Mouse (Mus musculus) hindbrain, embryonic 16.5 days (tissue): ENCODE data around the gene Olfr497. TPM values are rescaled to one million over a fixed set of nuclear protein-coding genes. Genes with fewer than 3 reads are reported as not detected.

Experiments
- ATAC-seq: fragments of 200-750 bp; cut with Nextera tagmentation; 2 replicates; pipeline ENCODE4 v1.8.0; 2017; ENCODE audit warnings: moderate TSS enrichment, moderate library complexity
- H3K27ac ChIP-seq: fragments of 300-500 bp; sonication (generic); 2 replicates; pipeline ENCODE4 v1.5.1; 2014; ENCODE audit warnings: low read depth, mild to moderate bottlenecking, control low read depth, low read length, moderate library complexity
- H3K27me3 ChIP-seq: fragments of 300-500 bp; sonication (generic); replicated peaks from 2 replicates; pipeline ENCODE4 v1.6.1; 2014; ENCODE audit warnings: low read length; ENCODE audit not compliant: control insufficient read depth, insufficient read depth
- H3K36me3 ChIP-seq: fragments of 300-500 bp; sonication (generic); 2 replicates; pipeline ENCODE4 v1.6.1; 2014; ENCODE audit warnings: mild to moderate bottlenecking, low read length, moderate library complexity, mixed read lengths; ENCODE audit not compliant: control insufficient read depth, insufficient read depth
- H3K4me1 ChIP-seq: fragments of 300-500 bp; sonication (generic); 2 replicates; pipeline ENCODE4 v1.6.1; 2014; ENCODE audit warnings: low read depth, low read length; ENCODE audit not compliant: control insufficient read depth, insufficient read depth
- H3K4me2 ChIP-seq: fragments of 300-500 bp; sonication (generic); 2 replicates; pipeline ENCODE4 v1.6.1; 2014; ENCODE audit warnings: mild to moderate bottlenecking, low read length, control low read depth, moderate library complexity
- H3K4me3 ChIP-seq: fragments of 300-500 bp; sonication (generic); 2 replicates; pipeline ENCODE4 v1.5.1; 2014; ENCODE audit warnings: mild to moderate bottlenecking, low read length, control low read depth, moderate library complexity
- H3K9ac ChIP-seq: fragments of 300-500 bp; sonication (generic); 2 replicates; pipeline ENCODE4 v1.6.1; 2014; ENCODE audit warnings: low read depth, mild to moderate bottlenecking, control low read depth, low read length, moderate library complexity
- H3K9me3 ChIP-seq: fragments of 300-500 bp; sonication (generic); 2 replicates; pipeline ENCODE4 v1.6.1; 2014; ENCODE audit warnings: mild to moderate bottlenecking, low read length, moderate library complexity; ENCODE audit not compliant: control insufficient read depth
- WGBS: fragments of 180-500 bp; shearing (Covaris S2); extraction: QIAGEN DNeasy Blood & Tissue Kit; methylation state at CpG from one replicate; pipeline ENCODE4 v1.1.7; 2014; 5-methylcytosine and 5-hydroxymethylcytosine counted together
- polyA plus RNA-seq: library from polyadenylated mRNA; unstranded; fragments of >200 nt; fragmentation: Nextera tagmentation; extraction: Ambion mirVana; gene quantifications from 2 replicates; pipeline ENCODE4 v1.2.1, GENCODE M21; 2015

Gene Olfr497
- polyA plus RNA-seq: not detected in 2 replicates

DNA sequence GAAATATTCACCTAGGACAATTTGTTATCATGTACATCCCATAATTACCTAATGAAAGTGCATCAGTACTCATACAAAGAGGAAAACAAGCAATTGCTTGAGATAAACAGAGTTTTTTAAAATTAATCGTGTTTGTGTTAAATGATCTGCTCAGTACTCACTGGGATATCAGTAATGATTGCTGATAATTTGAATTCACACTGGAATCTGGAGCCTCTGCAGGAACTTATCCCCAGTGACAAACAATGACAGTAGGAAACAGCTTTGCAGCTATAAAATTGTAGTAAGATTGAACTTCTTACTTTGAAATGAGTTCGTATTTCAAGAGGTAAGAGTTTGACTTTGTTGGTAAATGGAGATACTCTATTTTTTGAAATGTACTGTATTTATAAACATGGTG, at the start of gene Olfr497:
Gene Olfr497, plus strand, starts transcription at position 301 of the 400 bp plus-strand sequence.
- H3K27me3 ChIP-seq: no peaks in the 10 kb centered on the region
- WGBS: 88% methylated on average over 2 of the region's 2 CpGs

DNA sequence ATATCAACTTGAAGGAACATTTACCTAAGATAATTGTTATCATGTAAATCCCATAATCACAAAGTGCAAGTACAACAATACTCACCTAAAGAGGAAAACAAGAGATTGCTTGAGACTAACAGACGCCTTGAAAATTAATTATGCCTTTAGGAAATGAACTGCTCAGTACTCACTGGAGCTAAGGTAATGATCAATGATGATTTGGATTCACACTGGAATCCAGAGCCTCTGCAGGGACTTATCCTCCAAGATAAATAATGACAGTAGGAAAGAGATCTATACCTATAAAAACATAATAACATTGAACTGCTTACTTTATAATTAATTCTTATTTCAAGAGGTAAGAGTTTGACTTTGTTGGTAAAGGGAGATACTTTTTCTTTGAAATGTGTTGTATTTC, 27.4 kb upstream of the Olfr497 start, which contains the start of gene Olfr495:
Gene Olfr495, plus strand, starts transcription at position 301 of the 400 bp plus-strand sequence.
- no peak within 1 kb of the TSS for H3K4me3 ChIP-seq
- 77% methylated on average over 1 of the region's 1 CpGs for WGBS
- H3K4me2 ChIP-seq: no peak within 1 kb of the TSS
- H3K4me1 ChIP-seq: no peaks in the 10 kb centered on the region
- no peak for ATAC-seq
- H3K27ac ChIP-seq: no peak within 1 kb of the TSS
- no peaks in the 10 kb centered on the region for H3K36me3 ChIP-seq
- no peaks in the 10 kb centered on the region for H3K9me3 ChIP-seq
- H3K9ac ChIP-seq: no peak within 1 kb of the TSS
- no peaks in the 10 kb centered on the region for H3K27me3 ChIP-seq

More for the DNA sequence above, at the start of gene Olfr497:
- Histone ChIP-seq H3K36me3 (no peaks in the 10 kb centered on the region), H3K9ac (no peak within 1 kb of the TSS), H3K4me3 (no peak within 1 kb of the TSS), H3K9me3 (no peaks in the 10 kb centered on the region), H3K4me2 (no peak within 1 kb of the TSS), H3K4me1 (no peaks in the 10 kb centered on the region), H3K27ac (no peak within 1 kb of the TSS)
- ATAC-seq: no peak

DNA sequence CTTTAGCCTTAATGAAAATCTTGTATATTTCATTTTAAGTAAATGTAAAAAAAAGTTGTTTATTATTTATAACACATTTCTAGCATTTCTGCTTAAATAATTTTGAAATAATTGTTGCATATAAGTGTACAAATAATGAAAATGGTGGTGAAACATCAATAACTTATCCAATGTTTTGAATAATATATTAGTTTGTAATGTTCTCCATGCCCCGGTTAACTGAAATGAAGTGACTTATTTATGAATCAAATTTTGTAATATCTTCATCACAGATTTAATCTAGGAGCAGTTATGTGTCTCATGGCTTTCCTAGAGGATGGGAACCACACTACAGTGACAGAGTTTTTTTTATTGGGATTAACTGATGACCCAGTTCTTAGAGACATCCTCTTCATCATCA, 44.8 kb downstream of the Olfr497 start, which contains the start of gene Olfr498:
Gene Olfr498, plus strand, starts transcription at position 301 of the 400 bp plus-strand sequence.
- Histone ChIP-seq H3K27ac (no peak within 1 kb of the TSS), H3K4me2 (no peak within 1 kb of the TSS), H3K9me3 (no peaks in the 10 kb centered on the region), H3K27me3 (no peaks in the 10 kb centered on the region), H3K4me3 (no peak within 1 kb of the TSS), H3K36me3 (no peaks in the 10 kb centered on the region), H3K9ac (no peak within 1 kb of the TSS), H3K4me1 (no peaks in the 10 kb centered on the region)
- 93% methylated on average over 1 of the region's 1 CpGs for WGBS
- no peak for ATAC-seq

Other genes with a start within 250 kb of the Olfr497 start
- not detected in 2 replicates for gene Olfr486, start 247.7 kb upstream of the Olfr497 start, polyA plus RNA-seq
- gene Olfr487, start 205.8 kb upstream of the Olfr497 start, polyA plus RNA-seq: not detected in 2 replicates
- not detected in 2 replicates for gene Olfr488, start 162.1 kb upstream of the Olfr497 start, polyA plus RNA-seq
- gene Olfr490, start 131.5 kb upstream of the Olfr497 start, polyA plus RNA-seq: not detected in 2 replicates
- gene Olfr491, start 107.0 kb upstream of the Olfr497 start, polyA plus RNA-seq: not detected in 2 replicates
- gene Olfr492, start 96.7 kb upstream of the Olfr497 start, polyA plus RNA-seq: not detected in 2 replicates
- not detected in 2 replicates for gene Olfr493, start 73.4 kb upstream of the Olfr497 start, polyA plus RNA-seq
- gene Olfr494, start 55.1 kb upstream of the Olfr497 start, polyA plus RNA-seq: not detected in 2 replicates
- not detected in 2 replicates for gene Olfr495, start 27.3 kb upstream of the Olfr497 start, polyA plus RNA-seq
- gene Olfr498, start 44.9 kb downstream of the Olfr497 start, polyA plus RNA-seq: not detected in 2 replicates
- gene Olfr502, start 104.6 kb downstream of the Olfr497 start, polyA plus RNA-seq: not detected in 2 replicates
- gene Olfr503, start 124.1 kb downstream of the Olfr497 start, polyA plus RNA-seq: not detected in 2 replicates
- gene Olfr504, start 145.4 kb downstream of the Olfr497 start, polyA plus RNA-seq: not detected in 2 replicates
- not detected in 2 replicates for gene Olfr506, start 190.4 kb downstream of the Olfr497 start, polyA plus RNA-seq
- gene Olfr507, start 201.4 kb downstream of the Olfr497 start, polyA plus RNA-seq: not detected in 2 replicates
- not detected in 2 replicates for gene Olfr508, start 209.6 kb downstream of the Olfr497 start, polyA plus RNA-seq
- not detected in 2 replicates for gene Olfr509, start 231.5 kb downstream of the Olfr497 start, polyA plus RNA-seq
- not detected in 2 replicates for gene Olfr510, start 246.0 kb downstream of the Olfr497 start, polyA plus RNA-seq